Mouse (Mus musculus): ENCODE measurements around the gene Mapt.

DNA sequence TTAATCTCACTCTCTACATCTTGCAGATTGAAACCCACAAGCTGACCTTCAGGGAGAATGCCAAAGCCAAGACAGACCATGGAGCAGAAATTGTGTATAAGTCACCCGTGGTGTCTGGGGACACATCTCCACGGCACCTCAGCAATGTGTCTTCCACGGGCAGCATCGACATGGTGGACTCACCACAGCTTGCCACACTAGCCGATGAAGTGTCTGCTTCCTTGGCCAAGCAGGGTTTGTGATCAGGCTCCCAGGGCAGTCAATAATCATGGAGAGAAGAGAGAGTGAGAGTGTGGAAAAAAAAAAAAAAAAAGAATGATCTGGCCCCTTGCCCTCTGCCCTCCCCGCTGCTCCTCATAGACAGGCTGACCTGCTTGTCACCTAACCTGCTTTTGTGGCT lies 96.8 kb downstream of the Mapt start:
- TF ChIP-seq CTCF (IDR thresholded peaks at IDR 0.05) (no peak), POLR2A (IDR thresholded peaks at IDR 0.05; ENCODE audit: insufficient read depth, low read depth, low read length) (no peak)
